Mouse (Mus musculus) c-Kit-positive CD71-negative TER-119-negative erythroid progenitor cells, embryonic 14.5 days (primary cell): ENCODE results near the gene Amfr.

Experiments
- DNase-seq: peaks from one replicate; pipeline ENCODE4 v3.0.0-alpha.2; 2013; ENCODE audit warnings: low read depth

Gene Amfr

DNA sequence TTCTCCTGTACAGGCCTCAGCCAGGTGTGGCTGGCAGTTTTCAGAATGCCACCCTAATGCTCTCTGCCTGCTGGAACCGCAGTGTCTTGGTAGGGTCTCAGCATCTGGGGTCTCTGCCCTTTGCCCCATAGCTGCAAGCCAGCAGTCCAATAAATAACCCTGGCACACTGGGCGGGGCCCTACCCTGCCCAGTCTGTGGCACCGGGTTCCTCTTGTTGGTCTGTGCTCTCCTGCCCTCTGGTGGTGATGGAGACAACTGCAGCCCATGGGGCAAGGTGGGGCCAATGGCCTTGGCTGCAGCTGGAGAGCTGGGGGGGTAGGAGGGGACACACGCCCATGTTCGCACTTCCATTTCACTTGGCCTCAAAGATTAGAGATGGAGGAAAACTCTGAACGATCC is 79.8 kb downstream of the Amfr start:
- peak; percentile 53 for DNase-seq

GRCm38 (mm10) chr8:93931336-93931735 is 81.3 kb downstream of the Amfr start:
- DNase-seq, result no peak

- DNase-seq, result no peak
These were observed 83.4 kb downstream of the Amfr start for GRCm38 (mm10) chr8:93929233-93929632.

DNA sequence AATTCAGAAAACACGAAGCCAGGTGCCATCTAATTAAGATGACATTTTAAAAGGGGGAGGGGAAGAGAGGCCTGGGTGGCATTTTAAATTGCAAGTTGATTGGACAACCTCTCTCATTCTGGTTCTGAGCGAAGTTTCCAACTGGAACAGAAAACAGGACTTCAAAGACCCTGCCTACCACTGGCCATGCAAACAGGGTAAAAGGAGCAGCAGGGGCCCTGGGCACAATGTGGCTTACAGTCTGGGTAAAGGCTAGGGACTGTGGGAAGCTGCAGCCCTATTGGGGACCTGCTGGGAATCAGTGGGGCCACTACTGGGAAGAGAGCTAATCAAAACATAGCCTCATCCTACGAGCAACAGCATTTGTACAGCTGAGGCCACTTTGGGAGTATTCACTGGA is 87.1 kb downstream of the Amfr start:
- no peak for DNase-seq

DNA sequence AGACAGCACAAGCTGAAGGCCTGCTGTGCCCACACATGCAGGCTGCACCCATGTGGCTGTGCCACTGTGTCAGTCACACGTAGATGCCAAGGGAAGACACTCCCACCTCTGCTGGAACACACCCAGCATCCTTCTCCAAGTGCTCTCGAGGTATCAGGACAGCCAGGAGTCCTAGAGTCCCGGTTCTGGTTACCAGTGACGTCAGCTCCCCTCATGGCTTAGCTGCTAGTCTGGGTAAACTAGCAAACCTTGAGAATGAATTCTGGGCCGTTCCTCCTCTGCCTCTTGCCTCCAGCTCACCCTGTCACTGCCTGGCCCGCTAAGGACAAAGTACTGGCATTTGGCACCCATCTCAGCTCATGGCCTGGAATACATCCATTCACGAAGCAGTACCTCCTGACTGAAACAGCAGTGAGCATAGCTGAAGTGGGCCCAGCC is 88.7 kb downstream of the Amfr start:
- no peak for DNase-seq
